Mouse (Mus musculus) MEL-GATA-1-ER (cell line): ENCODE results near the gene Slfn14.
"Not testable (repeated sequence)": the region's sequence is repeated elsewhere in the genome, so short reads cannot be mapped to it uniquely, and the experiment has no call there.

Source experiments
- DNase-seq: peaks from one replicate; pipeline ENCODE4 v3.0.0-alpha.2; 2012; ENCODE audit warnings: low read depth; ENCODE audit errors: extremely low read depth

The Slfn14 gene

GRCm38 (mm10) chr11:83286566-83286965 is at the start of gene Slfn14:
Gene Slfn14, minus strand, starts transcription at chr11:83286726.
- DNase-seq: peak; percentile 96

GRCm38 (mm10) chr11:83335826-83336225 is 49.3 kb upstream of the Slfn14 start:
- DNase-seq: no peak

GRCm38 (mm10) chr11:83327427-83327826 is 40.9 kb upstream of the Slfn14 start:
- peak; percentile 47 for DNase-seq

DNA sequence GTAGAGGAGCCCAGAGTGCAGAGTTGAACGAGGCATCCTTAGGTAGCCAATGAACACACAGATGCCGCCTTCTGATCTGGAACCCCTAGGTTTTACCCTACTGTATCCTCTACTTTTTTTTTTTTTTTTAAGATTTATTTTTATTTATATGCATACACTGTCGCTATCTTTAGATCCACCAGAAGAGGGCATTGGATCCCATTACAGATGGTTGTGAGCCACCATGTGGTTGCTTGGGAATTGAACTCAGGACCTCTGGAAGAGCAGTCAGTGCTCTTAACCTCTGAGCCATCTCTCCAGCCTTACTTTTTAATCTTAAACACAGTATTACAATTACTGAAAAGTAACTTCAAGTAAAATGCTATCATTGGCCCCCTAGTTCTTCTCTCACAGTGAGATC is 40.2 kb upstream of the Slfn14 start:
- DNase-seq: not testable (repeated sequence)

DNA sequence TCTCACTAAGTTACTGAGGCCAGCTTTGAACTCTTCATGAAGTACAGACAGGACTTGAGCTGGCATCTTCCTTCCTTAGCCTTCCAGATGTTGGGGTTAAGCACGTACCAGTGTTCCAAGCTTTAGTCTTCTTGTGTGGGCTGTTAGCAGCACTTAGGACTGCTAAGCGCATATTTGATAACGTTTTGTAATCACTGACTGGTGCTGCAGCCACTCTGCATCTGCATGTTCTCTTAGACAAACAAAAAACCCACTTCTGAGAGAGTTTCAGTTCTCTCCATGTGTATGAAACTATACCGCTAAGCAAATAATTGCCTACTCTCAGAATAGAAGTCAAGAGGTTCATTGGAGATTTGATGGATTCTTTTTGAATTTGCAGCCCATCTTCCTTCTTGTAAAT is 32.5 kb upstream of the Slfn14 start:
- no peak for DNase-seq

DNA sequence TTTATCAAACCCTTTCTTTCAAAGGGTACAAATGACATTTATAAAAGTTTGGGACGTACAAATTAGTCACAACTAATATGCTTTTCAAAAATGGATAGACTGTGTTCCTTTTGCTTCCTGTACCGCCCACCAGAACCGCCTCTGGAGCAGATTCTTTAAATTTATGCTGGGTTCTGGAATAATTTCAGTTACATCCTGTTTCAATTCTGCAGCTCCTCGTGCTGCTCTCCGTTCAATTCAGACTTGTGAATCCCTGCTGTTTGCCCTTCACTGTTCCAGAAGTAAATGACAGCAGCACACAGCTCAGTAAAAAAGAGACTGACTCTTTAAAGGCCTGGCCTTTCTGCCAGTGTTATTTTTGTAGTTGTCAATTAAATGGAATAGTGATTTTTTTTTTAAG is 25.9 kb upstream of the Slfn14 start:
- no peak for DNase-seq

GRCm38 (mm10) chr11:83306700-83307253 is 20.3 kb upstream of the Slfn14 start:
- DNase-seq: no peak

GRCm38 (mm10) chr11:83304485-83304884 is 18.0 kb upstream of the Slfn14 start:
- DNase-seq: no peak

DNA sequence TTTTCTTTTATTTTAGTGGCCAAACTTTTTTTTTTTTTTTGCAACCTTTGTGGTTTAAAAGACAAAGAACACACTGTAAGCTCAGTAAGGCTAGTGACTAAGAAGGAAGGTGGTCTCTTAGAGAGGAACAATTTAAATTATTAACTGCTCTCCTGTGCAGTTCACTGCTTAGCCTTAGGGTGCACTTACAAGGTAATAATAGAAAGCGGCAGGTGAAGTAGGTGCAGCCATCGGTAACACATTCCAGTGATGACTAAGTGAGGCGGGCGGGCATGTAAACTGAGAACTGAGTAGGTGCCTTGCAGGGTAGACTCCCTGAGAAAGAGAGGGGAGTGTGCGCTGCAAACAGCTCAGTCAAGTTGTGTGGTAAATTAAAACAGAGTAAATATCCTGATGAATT is 17.2 kb upstream of the Slfn14 start:
- DNase-seq: no peak

DNA sequence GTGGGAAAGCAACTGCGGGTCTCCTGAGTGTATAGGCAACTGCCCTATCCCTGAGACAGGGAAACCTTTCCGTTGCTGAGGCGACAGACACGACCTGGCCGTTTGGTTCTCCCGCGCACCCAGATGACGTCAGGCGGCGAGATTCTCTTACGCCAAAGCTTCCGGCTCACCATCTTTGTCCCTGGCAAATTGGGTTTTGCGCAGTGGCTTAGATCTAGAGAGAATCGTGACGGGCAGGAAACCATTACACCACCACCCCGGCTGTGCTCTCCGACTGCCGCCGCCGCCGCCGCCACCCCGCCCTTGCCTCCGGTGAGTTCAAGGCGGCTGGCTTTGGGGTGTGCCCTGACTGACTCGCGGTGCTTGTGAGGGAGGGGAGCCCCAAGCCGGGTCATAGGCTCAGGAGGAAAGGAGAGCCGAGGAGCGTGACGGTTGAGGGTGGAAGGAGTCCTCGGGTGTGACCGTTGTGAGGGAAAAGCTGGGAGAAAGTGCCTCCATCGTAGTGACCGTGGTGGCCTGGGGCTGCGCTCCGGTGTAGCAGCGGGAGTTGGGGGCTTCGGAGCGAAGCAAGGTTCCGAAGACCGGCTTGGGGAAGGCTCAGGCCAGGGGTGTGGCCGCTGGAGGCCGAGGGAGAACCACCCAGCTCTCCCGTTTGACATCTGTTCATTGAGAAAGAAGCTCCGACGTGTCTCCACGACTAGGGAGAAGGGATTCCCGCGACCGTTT is 16.2 kb upstream of the Slfn14 start, which contains the start of gene Pex12:
TSS of gene Pex12 (minus strand) at position 61 of the 726 bp plus-strand sequence.
- peak; percentile 93 for DNase-seq

- no peak for DNase-seq
Observed at GRCm38 (mm10) chr11:83302124-83302523, 15.6 kb upstream of the Slfn14 start.

DNA sequence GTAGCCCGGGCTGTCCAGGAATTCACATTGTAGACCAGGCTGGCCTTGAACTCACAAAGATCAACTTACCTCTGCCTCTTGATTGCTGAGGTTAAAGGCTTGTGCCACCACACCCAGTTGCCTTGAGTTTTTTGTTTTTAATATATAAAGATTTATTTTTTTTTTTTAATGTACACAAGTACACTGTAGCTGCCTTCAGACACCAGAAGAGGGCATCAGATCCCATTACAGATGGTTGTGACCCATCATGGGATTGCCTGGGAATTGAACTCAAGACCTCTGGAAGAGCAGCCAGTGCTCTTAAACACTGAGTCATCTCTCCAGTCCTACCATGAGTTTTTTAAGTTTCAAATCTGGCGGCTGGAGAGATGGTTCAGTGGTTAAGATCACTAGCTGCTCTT is 14.9 kb upstream of the Slfn14 start:
- no peak for DNase-seq

DNA sequence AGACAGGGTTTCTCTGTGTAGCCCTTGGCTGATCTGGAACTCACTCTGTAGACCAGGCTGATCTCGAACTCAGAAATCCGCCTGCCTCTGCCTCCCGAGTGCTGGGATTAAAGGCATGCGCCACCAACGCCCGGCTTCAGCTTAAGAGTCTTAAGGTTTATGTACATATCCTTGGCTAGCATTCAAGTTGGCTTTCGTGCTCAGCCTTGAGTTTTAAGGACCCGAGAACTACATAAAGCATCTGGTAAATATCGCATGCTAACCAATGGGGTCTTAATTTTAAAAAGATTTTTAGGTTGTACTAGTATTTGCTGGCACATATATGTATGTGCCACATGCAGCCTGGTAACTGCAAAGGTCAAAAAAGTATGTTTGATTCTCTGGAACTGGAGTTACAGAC is 13.2 kb upstream of the Slfn14 start:
- DNase-seq: no peak

GRCm38 (mm10) chr11:83298225-83299195 is 12.0 kb upstream of the Slfn14 start, which contains the start of gene Ap2b1:
Gene Ap2b1, plus strand, starts transcription at chr11:83299024.
- peak; percentile 96 for DNase-seq

DNA sequence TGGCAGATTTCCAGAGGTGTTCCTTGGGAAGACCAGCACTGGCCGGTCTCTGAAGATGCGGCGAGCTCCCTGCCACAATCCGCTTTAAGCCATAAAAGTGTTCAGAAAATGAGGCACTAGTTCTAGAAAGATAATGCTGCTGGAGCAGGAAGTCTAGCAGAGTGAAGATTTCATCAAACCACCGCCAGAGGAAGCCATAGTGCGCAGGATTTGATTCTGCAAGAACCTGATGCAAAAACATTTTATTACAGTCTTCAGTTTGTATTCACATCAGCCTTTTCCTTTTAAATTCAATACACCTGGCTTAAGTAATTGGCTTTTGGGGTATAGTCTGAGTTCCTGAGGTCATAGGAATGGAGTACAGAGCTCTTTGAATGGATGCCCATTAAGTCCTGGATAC is 11.3 kb upstream of the Slfn14 start:
- DNase-seq: peak; percentile 58

GRCm38 (mm10) chr11:83294133-83294532 is 7.6 kb upstream of the Slfn14 start:
- DNase-seq: no peak

DNA sequence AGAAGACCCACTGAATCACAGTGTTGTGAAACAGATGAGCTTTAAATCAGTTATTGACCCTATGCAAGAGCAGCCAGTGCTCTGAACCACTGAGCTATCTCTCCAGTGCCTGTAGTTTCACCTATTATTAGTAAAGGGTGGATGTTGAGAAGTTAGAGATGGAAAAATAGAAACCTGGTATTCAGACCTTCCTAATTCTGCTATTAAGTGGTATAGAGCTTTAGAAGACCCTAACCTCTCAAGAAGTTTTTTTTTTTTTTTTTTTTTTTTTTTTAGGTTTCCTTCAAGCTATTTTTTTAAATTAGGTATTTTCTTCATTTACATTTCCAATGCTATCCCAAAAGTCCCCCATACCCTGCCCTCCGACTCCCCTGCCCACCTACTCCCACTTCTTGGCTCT is 6.7 kb upstream of the Slfn14 start:
- DNase-seq: no peak

- no peak for DNase-seq
Observed at GRCm38 (mm10) chr11:83292251-83292587, 5.7 kb upstream of the Slfn14 start.

DNA sequence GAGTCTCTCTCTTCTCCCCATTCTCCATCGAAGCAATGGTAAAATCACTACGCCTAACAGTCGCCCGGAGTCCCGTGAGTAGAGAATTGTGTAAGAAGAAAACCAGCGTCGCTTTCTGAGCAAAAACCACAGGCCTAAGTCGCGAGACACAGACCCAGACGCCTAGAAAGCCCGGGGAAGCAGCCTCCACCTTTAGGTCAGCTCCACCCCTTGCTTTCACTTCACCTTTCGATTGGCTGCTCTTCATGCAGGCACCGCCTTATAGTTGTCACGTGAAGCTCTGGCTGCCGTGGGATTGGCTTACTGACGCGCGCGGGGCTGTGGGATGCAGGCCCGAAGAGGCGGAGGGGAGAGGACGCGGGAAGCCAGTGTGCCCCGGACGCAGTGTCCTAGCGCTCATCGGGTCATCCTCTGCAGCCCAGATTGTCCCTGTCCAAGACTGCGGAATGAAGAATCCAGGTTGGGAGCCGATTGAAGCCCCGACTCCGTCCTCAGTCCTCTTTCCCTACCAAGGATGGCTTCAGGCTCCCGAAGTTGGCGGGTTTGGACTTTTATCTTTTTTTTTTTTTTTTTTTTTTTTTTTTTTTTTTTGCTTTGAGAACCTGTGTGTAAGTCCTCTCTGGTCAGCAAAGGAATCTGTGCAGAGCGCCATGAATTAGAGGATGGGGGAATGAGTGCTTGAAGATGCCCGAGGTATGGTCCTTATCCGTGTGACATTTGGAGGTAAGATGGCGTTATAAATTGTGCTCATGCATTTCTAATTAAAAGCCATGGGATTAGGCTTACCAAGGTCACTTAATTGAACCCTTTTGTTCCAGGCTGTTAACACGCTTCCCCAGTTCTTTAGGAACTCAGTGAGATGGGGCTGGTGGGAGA is 5.1 kb upstream of the Slfn14 start:
- peak; percentile 91 for DNase-seq

- no peak for DNase-seq
Observed at GRCm38 (mm10) chr11:83289633-83290032, 3.1 kb upstream of the Slfn14 start.

DNA sequence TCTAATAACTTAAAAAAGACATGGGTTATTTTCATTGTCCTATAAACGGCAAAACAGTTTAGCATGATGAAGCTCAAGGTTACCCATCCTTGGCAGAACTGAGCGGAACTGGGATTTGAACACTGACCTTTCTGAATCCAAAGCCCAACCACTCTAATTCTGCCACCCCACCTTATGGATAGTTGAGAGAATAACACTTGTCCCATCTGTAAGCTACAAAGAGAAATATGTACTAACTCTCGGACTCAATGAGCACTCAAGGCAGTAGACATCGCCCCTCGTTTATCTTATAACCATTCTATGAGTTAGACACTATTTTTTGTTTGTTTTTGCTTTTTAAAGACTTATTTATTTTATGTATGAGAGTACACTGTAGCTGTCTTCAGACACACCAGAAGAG is 2.5 kb upstream of the Slfn14 start:
- DNase-seq: no peak
